Mouse (Mus musculus): ENCODE data around the gene Col25a1. TPM values are rescaled to one million over a fixed set of nuclear protein-coding genes. Genes with fewer than 3 reads are reported as not detected.

Gene Col25a1
- polyA plus RNA-seq, 1 experiment from 2014 or later: 6.3 TPM

- DNase-seq (ENCODE audit: low spot score): no peak
- no peak for ATAC-seq (replicated peaks; ENCODE audit: low FRiP score)
- Histone ChIP-seq H3K9me3 (ENCODE audit: control insufficient read depth, low read length) (no peaks in the 10 kb centered on the region), H3K27me3 (replicated peaks; ENCODE audit: control insufficient read depth, insufficient read depth, low read length) (no peaks in the 10 kb centered on the region), H3K36me3 (ENCODE audit: control insufficient read depth, insufficient read depth, low read length) (no peaks in the 10 kb centered on the region), H3K4me3 (ENCODE audit: low read depth, low read length) (no peak overlapping the region), H3K4me2 (no peak overlapping the region), H3K4me1 (replicated peaks; ENCODE audit: control insufficient read depth, insufficient read depth, low read length) (no peaks in the 10 kb centered on the region), H3K9ac (ENCODE audit: low read depth, low read length) (no peak overlapping the region), H3K27ac (ENCODE audit: low read depth, low read length) (no peak overlapping the region)
- 78% methylated on average over 3 of the region's 3 CpGs for WGBS
Measured at GRCm38 (mm10) chr3:130300530-130300929, 169.2 kb downstream of the Col25a1 start.

GRCm38 (mm10) chr3:130303597-130303996 lies 172.3 kb downstream of the Col25a1 start:
- Histone ChIP-seq H3K27me3 (replicated peaks; ENCODE audit: control insufficient read depth, insufficient read depth, low read length) (no peaks in the 10 kb centered on the region), H3K9ac (ENCODE audit: low read depth, low read length) (no peak overlapping the region), H3K27ac (ENCODE audit: low read depth, low read length) (no peak overlapping the region), H3K9me3 (ENCODE audit: control insufficient read depth, low read length) (no peaks in the 10 kb centered on the region), H3K4me2 (no peak overlapping the region), H3K4me1 (replicated peaks; ENCODE audit: control insufficient read depth, insufficient read depth, low read length) (no peaks in the 10 kb centered on the region), H3K36me3 (ENCODE audit: control insufficient read depth, insufficient read depth, low read length) (no peaks in the 10 kb centered on the region), H3K4me3 (ENCODE audit: low read depth, low read length) (no peak overlapping the region)
- no peak for DNase-seq (ENCODE audit: low spot score)
- WGBS: 63% methylated on average over 12 of the region's 12 CpGs
- ATAC-seq (replicated peaks; ENCODE audit: low FRiP score): no peak

GRCm38 (mm10) chr3:130304827-130305226 lies 173.5 kb downstream of the Col25a1 start:
- no peak for ATAC-seq (replicated peaks; ENCODE audit: low FRiP score)
- H3K4me3 ChIP-seq (ENCODE audit: low read depth, low read length): no peak overlapping the region
- no peaks in the 10 kb centered on the region for H3K27me3 ChIP-seq (replicated peaks; ENCODE audit: control insufficient read depth, insufficient read depth, low read length)
- DNase-seq (ENCODE audit: low spot score): no peak
- H3K36me3 ChIP-seq (ENCODE audit: control insufficient read depth, insufficient read depth, low read length): no peaks in the 10 kb centered on the region
- H3K9me3 ChIP-seq (ENCODE audit: control insufficient read depth, low read length): no peaks in the 10 kb centered on the region
- no peak overlapping the region for H3K27ac ChIP-seq (ENCODE audit: low read depth, low read length)
- H3K9ac ChIP-seq (ENCODE audit: low read depth, low read length): no peak overlapping the region
- 79% methylated on average over 9 of the region's 9 CpGs for WGBS
- no peak overlapping the region for H3K4me2 ChIP-seq
- no peaks in the 10 kb centered on the region for H3K4me1 ChIP-seq (replicated peaks; ENCODE audit: control insufficient read depth, insufficient read depth, low read length)

- 65% methylated on average over 9 of the region's 9 CpGs for WGBS
- Histone ChIP-seq H3K4me1 (replicated peaks; ENCODE audit: control insufficient read depth, insufficient read depth, low read length) (no peaks in the 10 kb centered on the region), H3K4me2 (no peak overlapping the region), H3K27me3 (replicated peaks; ENCODE audit: control insufficient read depth, insufficient read depth, low read length) (no peaks in the 10 kb centered on the region), H3K9ac (ENCODE audit: low read depth, low read length) (no peak overlapping the region), H3K36me3 (ENCODE audit: control insufficient read depth, insufficient read depth, low read length) (no peaks in the 10 kb centered on the region), H3K4me3 (ENCODE audit: low read depth, low read length) (no peak overlapping the region), H3K27ac (ENCODE audit: low read depth, low read length) (no peak overlapping the region), H3K9me3 (ENCODE audit: control insufficient read depth, low read length) (no peaks in the 10 kb centered on the region)
- ATAC-seq (replicated peaks; ENCODE audit: low FRiP score) (peak; percentile 49), DNase-seq (ENCODE audit: low spot score) (no peak)
Measured at GRCm38 (mm10) chr3:130305686-130306085, 174.4 kb downstream of the Col25a1 start.

GRCm38 (mm10) chr3:130309277-130309676 lies 178.0 kb downstream of the Col25a1 start:
- Histone ChIP-seq H3K9ac (ENCODE audit: low read depth, low read length) (no peak overlapping the region), H3K4me2 (no peak overlapping the region), H3K4me3 (ENCODE audit: low read depth, low read length) (no peak overlapping the region), H3K27me3 (replicated peaks; ENCODE audit: control insufficient read depth, insufficient read depth, low read length) (no peaks in the 10 kb centered on the region), H3K36me3 (ENCODE audit: control insufficient read depth, insufficient read depth, low read length) (no peaks in the 10 kb centered on the region), H3K9me3 (ENCODE audit: control insufficient read depth, low read length) (no peaks in the 10 kb centered on the region), H3K27ac (ENCODE audit: low read depth, low read length) (no peak overlapping the region), H3K4me1 (replicated peaks; ENCODE audit: control insufficient read depth, insufficient read depth, low read length) (no peaks in the 10 kb centered on the region)
- no peak for ATAC-seq (replicated peaks; ENCODE audit: low FRiP score)
- DNase-seq (ENCODE audit: low spot score): no peak
- WGBS: 80% methylated on average over 4 of the region's 4 CpGs

GRCm38 (mm10) chr3:130310694-130311305 lies 179.5 kb downstream of the Col25a1 start:
- DNase-seq (ENCODE audit: low spot score): no peak

GRCm38 (mm10) chr3:130313246-130313645 lies 181.9 kb downstream of the Col25a1 start:
- no peaks in the 10 kb centered on the region for H3K4me1 ChIP-seq (replicated peaks; ENCODE audit: control insufficient read depth, insufficient read depth, low read length)
- no peak for DNase-seq (ENCODE audit: low spot score)
- WGBS: 83% methylated on average over 6 of the region's 6 CpGs
- no peak overlapping the region for H3K4me3 ChIP-seq (ENCODE audit: low read depth, low read length)
- H3K9me3 ChIP-seq (ENCODE audit: control insufficient read depth, low read length): no peaks in the 10 kb centered on the region
- H3K36me3 ChIP-seq (ENCODE audit: control insufficient read depth, insufficient read depth, low read length): no peaks in the 10 kb centered on the region
- no peak overlapping the region for H3K9ac ChIP-seq (ENCODE audit: low read depth, low read length)
- no peak overlapping the region for H3K27ac ChIP-seq (ENCODE audit: low read depth, low read length)
- no peak for ATAC-seq (replicated peaks; ENCODE audit: low FRiP score)
- no peaks in the 10 kb centered on the region for H3K27me3 ChIP-seq (replicated peaks; ENCODE audit: control insufficient read depth, insufficient read depth, low read length)
- no peak overlapping the region for H3K4me2 ChIP-seq

More at GRCm38 (mm10) chr3:130310694-130311305, 179.5 kb downstream of the Col25a1 start:
- H3K36me3 ChIP-seq (ENCODE audit: control insufficient read depth, insufficient read depth, low read length): no peaks in the 10 kb centered on the region
- WGBS: 79% methylated on average over 14 of the region's 14 CpGs
- H3K27me3 ChIP-seq (replicated peaks; ENCODE audit: control insufficient read depth, insufficient read depth, low read length): no peaks in the 10 kb centered on the region
- no peak overlapping the region for H3K9ac ChIP-seq (ENCODE audit: low read depth, low read length)
- H3K4me1 ChIP-seq (replicated peaks; ENCODE audit: control insufficient read depth, insufficient read depth, low read length): no peaks in the 10 kb centered on the region
- no peaks in the 10 kb centered on the region for H3K9me3 ChIP-seq (ENCODE audit: control insufficient read depth, low read length)
- no peak overlapping the region for H3K27ac ChIP-seq (ENCODE audit: low read depth, low read length)
- H3K4me2 ChIP-seq: no peak overlapping the region
- no peak for ATAC-seq (replicated peaks; ENCODE audit: low FRiP score)
- H3K4me3 ChIP-seq (ENCODE audit: low read depth, low read length): no peak overlapping the region

GRCm38 (mm10) chr3:130327039-130328015 lies 196.0 kb downstream of the Col25a1 start:
- Histone ChIP-seq H3K9me3 (ENCODE audit: control insufficient read depth, low read length) (no peaks in the 10 kb centered on the region), H3K9ac (ENCODE audit: low read depth, low read length) (no peak overlapping the region), H3K27ac (ENCODE audit: low read depth, low read length) (no peak overlapping the region), H3K4me1 (replicated peaks; ENCODE audit: control insufficient read depth, insufficient read depth, low read length) (no peaks in the 10 kb centered on the region), H3K36me3 (ENCODE audit: control insufficient read depth, insufficient read depth, low read length) (no peaks in the 10 kb centered on the region), H3K4me2 (no peak overlapping the region), H3K4me3 (ENCODE audit: low read depth, low read length) (no peak overlapping the region), H3K27me3 (replicated peaks; ENCODE audit: control insufficient read depth, insufficient read depth, low read length) (no peaks in the 10 kb centered on the region)
- 67% methylated on average over 13 of the region's 13 CpGs for WGBS
- ATAC-seq (replicated peaks; ENCODE audit: low FRiP score) (no peak), DNase-seq (ENCODE audit: low spot score) (no peak)
